Mouse (Mus musculus) intestine, embryonic 14.5 days (tissue): ENCODE results near the gene Pcbp2. TPM values are rescaled to one million over a fixed set of nuclear protein-coding genes. Genes with fewer than 3 reads are reported as not detected.

Source experiments
- ATAC-seq: fragments of 200-750 bp; cut with Nextera tagmentation; replicated peaks from 2 replicates; pipeline ENCODE4 v1.8.0; 2017; ENCODE audit warnings: low read depth, moderate number of reproducible peaks, moderate TSS enrichment, moderate library complexity; ENCODE audit not compliant: low FRiP score, low TSS enrichment
- DNase-seq: peaks from one replicate; pipeline ENCODE4 v3.0.0-alpha.2; 2018; ENCODE audit warnings: low spot score
- H3K27ac ChIP-seq: fragments of 300-500 bp; sonication (generic); 2 replicates; pipeline ENCODE4 v1.5.1; 2014; ENCODE audit warnings: low read depth, mild to moderate bottlenecking, control low read depth
- H3K27me3 ChIP-seq: fragments of 300-500 bp; sonication (generic); replicated peaks from 2 replicates; pipeline ENCODE4 v1.6.1; 2014; ENCODE audit warnings: low read length, control low read depth; ENCODE audit not compliant: control insufficient read depth, insufficient read depth
- H3K36me3 ChIP-seq: fragments of 300-500 bp; sonication (generic); 2 replicates; pipeline ENCODE4 v1.6.1; 2014; ENCODE audit warnings: low read length, control low read depth; ENCODE audit not compliant: control insufficient read depth, insufficient read depth
- H3K4me1 ChIP-seq: fragments of 300-500 bp; sonication (generic); replicated peaks from 2 replicates; pipeline ENCODE4 v1.6.1; 2014; ENCODE audit warnings: low read length, control low read depth, mixed read lengths; ENCODE audit not compliant: control insufficient read depth, insufficient read depth
- H3K4me2 ChIP-seq: fragments of 300-500 bp; sonication (generic); 2 replicates; pipeline ENCODE4 v1.6.1; 2014; ENCODE audit warnings: low read length
- H3K4me3 ChIP-seq: fragments of 300-500 bp; sonication (generic); 2 replicates; pipeline ENCODE4 v1.5.1; 2014; ENCODE audit warnings: low read depth, low read length, control low read depth, mixed read lengths
- H3K9ac ChIP-seq: fragments of 300-500 bp; sonication (generic); 2 replicates; pipeline ENCODE4 v1.6.1; 2014; ENCODE audit warnings: mild to moderate bottlenecking, low read length
- H3K9me3 ChIP-seq: fragments of 300-500 bp; sonication (generic); 2 replicates; pipeline ENCODE4 v1.6.1; 2016; ENCODE audit warnings: low read length, control low read depth; ENCODE audit not compliant: control insufficient read depth
- WGBS: fragments of 180-500 bp; shearing (Covaris S2); extraction: QIAGEN DNeasy Blood & Tissue Kit; methylation state at CpG from one replicate; pipeline ENCODE4 v1.1.7; 2014; 5-methylcytosine and 5-hydroxymethylcytosine counted together
- polyA plus RNA-seq: library from polyadenylated mRNA; unstranded; fragments of >200 nt; fragmentation: Nextera tagmentation; extraction: Ambion mirVana; gene quantifications from 2 replicates; pipeline ENCODE4 v1.2.1, GENCODE M21; 2014

Gene Pcbp2
- polyA plus RNA-seq, 1 experiment from 2014 or later = 275 TPM

- H3K36me3 ChIP-seq = peaks cover 82% of the 10 kb centered on the region
- 76% methylated on average over 4 of the region's 4 CpGs for WGBS
These were observed 60.2 kb downstream of the Pcbp2 start for GRCm38 (mm10) chr15:102530566-102530965.

DNA sequence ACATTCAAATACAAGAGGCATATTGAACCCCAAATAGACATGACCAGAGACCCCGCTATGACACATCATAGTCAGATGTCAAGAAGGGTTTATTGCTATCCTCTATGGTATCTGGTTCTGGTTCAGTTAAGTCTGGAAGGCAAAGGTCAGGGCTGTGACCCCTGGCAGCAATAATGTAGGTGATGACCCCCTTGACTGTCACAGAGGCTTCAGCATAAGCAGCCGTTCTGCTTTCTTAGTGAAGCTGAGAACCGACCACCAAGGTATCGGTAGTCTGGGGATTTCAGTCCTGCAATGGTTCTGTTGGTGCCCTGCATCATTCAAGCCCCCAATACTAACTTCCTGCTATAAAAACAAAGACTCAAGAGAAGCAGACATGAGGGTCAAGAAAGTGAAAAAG is 61.2 kb downstream of the Pcbp2 start:
- H3K36me3 ChIP-seq = peaks cover 88% of the 10 kb centered on the region
- no peak overlapping the region for H3K4me3 ChIP-seq
- no peak for ATAC-seq
- H3K9ac ChIP-seq = no peak overlapping the region
- peak; percentile 27 for DNase-seq
- no peaks in the 10 kb centered on the region for H3K9me3 ChIP-seq
- no peak overlapping the region for H3K4me2 ChIP-seq
- H3K27ac ChIP-seq = no peak overlapping the region
- WGBS = 73% methylated on average over 4 of the region's 4 CpGs
- no peaks in the 10 kb centered on the region for H3K27me3 ChIP-seq
- no peaks in the 10 kb centered on the region for H3K4me1 ChIP-seq

More at GRCm38 (mm10) chr15:102530566-102530965, 60.2 kb downstream of the Pcbp2 start:
- H3K4me1 ChIP-seq = no peaks in the 10 kb centered on the region
- ATAC-seq = no peak
- DNase-seq = peak; percentile 23
- H3K27ac ChIP-seq = no peak overlapping the region
- no peaks in the 10 kb centered on the region for H3K9me3 ChIP-seq
- H3K4me2 ChIP-seq = no peak overlapping the region
- H3K27me3 ChIP-seq = no peaks in the 10 kb centered on the region
- no peak overlapping the region for H3K4me3 ChIP-seq
- H3K9ac ChIP-seq = no peak overlapping the region

DNA sequence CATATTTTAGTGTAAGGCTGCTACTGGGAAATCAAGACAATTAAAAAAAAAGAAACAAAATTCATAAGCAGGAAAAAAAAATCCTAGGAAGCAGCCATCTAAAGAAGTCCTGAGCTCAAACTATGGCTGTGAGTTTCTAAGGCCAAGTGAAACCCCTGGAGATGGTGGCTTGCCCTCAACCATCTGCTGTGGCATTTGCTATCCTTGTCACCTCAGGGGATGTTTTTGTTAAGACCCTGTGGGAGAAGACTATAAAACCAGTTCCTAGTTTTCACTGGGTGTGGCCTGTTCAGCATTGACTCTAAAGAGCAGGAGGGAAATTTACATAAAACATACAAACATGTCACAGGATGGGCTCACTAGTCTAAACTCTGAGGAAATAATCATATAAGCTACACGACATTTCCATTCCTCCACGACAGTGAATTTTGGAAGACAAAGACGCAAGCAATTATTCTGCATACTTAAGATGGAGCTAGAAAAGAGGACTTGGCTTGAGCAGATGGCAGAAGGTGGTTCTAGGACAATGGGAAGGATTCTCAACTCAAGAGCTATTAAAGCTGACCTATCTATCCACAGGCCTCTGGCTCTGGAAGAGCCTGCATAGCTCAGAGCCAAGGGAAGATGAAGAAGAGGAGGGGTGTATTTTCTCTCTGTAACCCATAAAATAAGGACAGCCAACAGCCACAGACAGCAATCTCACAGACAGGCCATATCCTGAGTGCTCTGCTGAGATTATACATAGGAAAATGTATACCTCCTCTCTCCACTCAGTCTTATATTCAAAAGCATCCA is 62.0 kb downstream of the Pcbp2 start:
- Histone ChIP-seq H3K27me3 (no peaks in the 10 kb centered on the region), H3K4me3 (no peak overlapping the region), H3K27ac (no peak overlapping the region), H3K36me3 (peaks cover 94% of the 10 kb centered on the region), H3K4me2 (no peak overlapping the region), H3K9ac (no peak overlapping the region), H3K4me1 (no peaks in the 10 kb centered on the region), H3K9me3 (no peaks in the 10 kb centered on the region)
- 86% methylated on average over 3 of the region's 3 CpGs for WGBS
- ATAC-seq (no peak), DNase-seq (peak; percentile 21)

DNA sequence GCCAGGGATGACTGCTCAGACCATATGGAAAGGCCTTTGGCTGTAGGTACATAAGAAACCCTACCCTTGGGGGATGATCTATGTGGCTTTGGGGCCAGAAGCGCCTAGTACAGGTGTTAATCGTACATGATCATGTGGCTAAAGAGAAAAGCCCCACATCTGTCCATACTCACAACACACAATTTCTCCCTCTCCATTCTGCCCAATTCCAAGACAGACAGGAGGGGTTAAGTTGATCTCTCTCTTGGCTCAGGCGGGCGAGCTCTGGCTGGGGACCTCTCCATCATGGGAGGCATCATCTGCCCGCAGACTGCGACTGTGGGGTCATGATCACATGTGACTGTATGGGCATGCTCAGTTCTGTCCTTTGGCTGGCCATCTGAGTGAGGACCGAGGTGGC is 63.6 kb downstream of the Pcbp2 start:
- H3K4me3 ChIP-seq = no peak overlapping the region
- no peaks in the 10 kb centered on the region for H3K4me1 ChIP-seq
- H3K27ac ChIP-seq = no peak overlapping the region
- 91% methylated on average over 7 of the region's 7 CpGs for WGBS
- H3K27me3 ChIP-seq = no peaks in the 10 kb centered on the region
- H3K9me3 ChIP-seq = no peaks in the 10 kb centered on the region
- H3K4me2 ChIP-seq = no peak overlapping the region
- ATAC-seq = no peak
- H3K9ac ChIP-seq = no peak overlapping the region
- peaks cover 91% of the 10 kb centered on the region for H3K36me3 ChIP-seq
- DNase-seq = peak; percentile 23

DNA sequence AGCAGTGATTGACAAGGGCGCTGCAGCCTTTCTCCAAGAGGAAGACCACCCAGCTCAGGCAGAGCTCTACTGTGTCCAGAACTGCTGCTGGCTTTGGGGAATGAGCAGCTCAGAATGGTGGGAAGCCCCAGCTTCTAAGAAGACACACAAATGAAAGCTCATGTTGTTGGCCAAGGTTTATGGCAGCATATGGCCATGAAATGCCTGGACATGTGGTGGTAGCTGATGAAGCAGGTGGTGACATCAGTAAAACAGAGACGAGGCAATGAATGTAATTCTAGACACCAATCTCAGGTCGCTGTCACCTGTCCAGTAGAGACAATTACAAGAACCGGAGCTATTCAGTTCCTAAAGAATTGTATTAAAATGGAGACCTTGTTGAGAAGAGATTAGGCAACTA is 74.5 kb downstream of the Pcbp2 start:
- ATAC-seq = no peak

DNA sequence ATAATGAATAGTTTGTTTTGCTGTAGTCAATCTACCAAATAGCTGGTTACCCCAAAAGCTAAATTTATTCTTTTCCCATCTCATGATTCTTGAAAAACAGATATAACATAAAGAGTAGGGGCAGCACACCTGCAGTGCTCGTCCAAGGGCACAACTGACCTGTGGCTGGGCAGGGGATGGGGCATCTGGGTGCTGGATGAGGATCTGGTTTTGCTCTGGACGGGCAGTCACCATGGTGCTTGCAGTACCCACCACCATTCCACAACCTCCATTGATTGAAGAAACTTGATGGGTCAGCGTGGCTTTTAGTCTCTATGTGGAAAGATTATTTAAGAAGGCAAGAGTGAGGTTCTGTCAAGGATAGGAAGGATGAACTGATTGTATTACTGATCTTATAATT is 75.9 kb downstream of the Pcbp2 start:
- Histone ChIP-seq H3K9ac (no peak overlapping the region), H3K27me3 (no peaks in the 10 kb centered on the region), H3K9me3 (no peaks in the 10 kb centered on the region), H3K4me2 (no peak overlapping the region), H3K4me1 (no peaks in the 10 kb centered on the region), H3K27ac (no peak overlapping the region), H3K4me3 (no peak overlapping the region), H3K36me3 (peaks cover 62% of the 10 kb centered on the region)
- ATAC-seq (no peak), DNase-seq (no peak)
- 88% methylated on average over 3 of the region's 3 CpGs for WGBS

More for the DNA sequence above, 74.5 kb downstream of the Pcbp2 start:
- Histone ChIP-seq H3K9me3 (no peaks in the 10 kb centered on the region), H3K4me1 (no peaks in the 10 kb centered on the region), H3K27me3 (no peaks in the 10 kb centered on the region), H3K36me3 (peaks cover 71% of the 10 kb centered on the region), H3K9ac (no peak overlapping the region), H3K27ac (no peak overlapping the region), H3K4me3 (no peak overlapping the region), H3K4me2 (no peak overlapping the region)
- 92% methylated on average over 4 of the region's 4 CpGs for WGBS
- no peak for DNase-seq

- H3K9ac ChIP-seq = no peak overlapping the region
- WGBS = 89% methylated on average over 3 of the region's 3 CpGs
- H3K27me3 ChIP-seq = no peaks in the 10 kb centered on the region
- no peaks in the 10 kb centered on the region for H3K4me1 ChIP-seq
- ATAC-seq (no peak), DNase-seq (no peak)
- no peak overlapping the region for H3K27ac ChIP-seq
- H3K36me3 ChIP-seq = peaks cover 65% of the 10 kb centered on the region
- H3K9me3 ChIP-seq = no peaks in the 10 kb centered on the region
- H3K4me2 ChIP-seq = no peak overlapping the region
- no peak overlapping the region for H3K4me3 ChIP-seq
These were observed 76.5 kb downstream of the Pcbp2 start for GRCm38 (mm10) chr15:102546677-102547427.

- H3K27me3 ChIP-seq = no peaks in the 10 kb centered on the region
- no peak overlapping the region for H3K4me2 ChIP-seq
- no peaks in the 10 kb centered on the region for H3K4me1 ChIP-seq
- no peaks in the 10 kb centered on the region for H3K9me3 ChIP-seq
- no peak overlapping the region for H3K4me3 ChIP-seq
- H3K9ac ChIP-seq = no peak overlapping the region
- 87% methylated on average over 3 of the region's 3 CpGs for whole genome bisulfite sequencing
- H3K27ac ChIP-seq = no peak overlapping the region
- DNase-seq (no peak), ATAC-seq (no peak)
- peaks cover 65% of the 10 kb centered on the region for H3K36me3 ChIP-seq
These were observed 77.1 kb downstream of the Pcbp2 start for GRCm38 (mm10) chr15:102547478-102547877.
